Mouse (Mus musculus): ENCODE measurements around the gene Scnn1a. TPM values are rescaled to one million over a fixed set of nuclear protein-coding genes. Genes with fewer than 3 reads are reported as not detected.
A peak's percentile ranks its signal among the peaks of the same experiment; 100 is the strongest.
"Not testable (repeated sequence)": the region's sequence is repeated elsewhere in the genome, so short reads cannot be mapped to it uniquely, and the experiment has no call there.

Scnn1a gene
- total RNA-seq, 1 experiment from 2014 or later: 6.4 TPM

GRCm38 (mm10) chr6:125304408-125304807 is 16.1 kb upstream of the Scnn1a start:
- not testable (repeated sequence) for ATAC-seq (replicated peaks; ENCODE audit: insufficient number of reproducible peaks, low FRiP score, low TSS enrichment, poor library complexity, severe bottlenecking)

GRCm38 (mm10) chr6:125305465-125305864 is 15.0 kb upstream of the Scnn1a start:
- no peak for ATAC-seq (replicated peaks; ENCODE audit: insufficient number of reproducible peaks, low FRiP score, low TSS enrichment, poor library complexity, severe bottlenecking)

GRCm38 (mm10) chr6:125307091-125307490 is 13.4 kb upstream of the Scnn1a start:
- ATAC-seq (replicated peaks; ENCODE audit: insufficient number of reproducible peaks, low FRiP score, low TSS enrichment, poor library complexity, severe bottlenecking): no peak

- ATAC-seq (replicated peaks; ENCODE audit: insufficient number of reproducible peaks, low FRiP score, low TSS enrichment, poor library complexity, severe bottlenecking): no peak
Measured at GRCm38 (mm10) chr6:125308921-125309320, 11.5 kb upstream of the Scnn1a start.

- ATAC-seq (replicated peaks; ENCODE audit: insufficient number of reproducible peaks, low FRiP score, low TSS enrichment, poor library complexity, severe bottlenecking): no peak
Measured at GRCm38 (mm10) chr6:125309406-125309805, 11.1 kb upstream of the Scnn1a start.

GRCm38 (mm10) chr6:125312171-125312570 is 8.3 kb upstream of the Scnn1a start:
- ATAC-seq (replicated peaks; ENCODE audit: insufficient number of reproducible peaks, low FRiP score, low TSS enrichment, poor library complexity, severe bottlenecking): no peak

- ATAC-seq (replicated peaks; ENCODE audit: insufficient number of reproducible peaks, low FRiP score, low TSS enrichment, poor library complexity, severe bottlenecking): no peak
Measured at GRCm38 (mm10) chr6:125312581-125313355, 7.7 kb upstream of the Scnn1a start.

GRCm38 (mm10) chr6:125313546-125314230 is 6.8 kb upstream of the Scnn1a start, which contains the start of gene Ltbr:
Gene Ltbr (minus strand): TSS chr6:125313885.
- ATAC-seq (replicated peaks; ENCODE audit: insufficient number of reproducible peaks, low FRiP score, low TSS enrichment, poor library complexity, severe bottlenecking): peak; percentile 76

- ATAC-seq (replicated peaks; ENCODE audit: insufficient number of reproducible peaks, low FRiP score, low TSS enrichment, poor library complexity, severe bottlenecking): 0 out of 2 replicates have a peak, but pooled peaks have one; percentile 1
Measured at GRCm38 (mm10) chr6:125314231-125314563, 6.3 kb upstream of the Scnn1a start.

GRCm38 (mm10) chr6:125314746-125315145 is 5.7 kb upstream of the Scnn1a start:
- ATAC-seq (replicated peaks; ENCODE audit: insufficient number of reproducible peaks, low FRiP score, low TSS enrichment, poor library complexity, severe bottlenecking): no peak

- ATAC-seq (replicated peaks; ENCODE audit: insufficient number of reproducible peaks, low FRiP score, low TSS enrichment, poor library complexity, severe bottlenecking): no peak
Measured at GRCm38 (mm10) chr6:125317077-125317476, 3.4 kb upstream of the Scnn1a start.

- no peak for ATAC-seq (replicated peaks; ENCODE audit: insufficient number of reproducible peaks, low FRiP score, low TSS enrichment, poor library complexity, severe bottlenecking)
Measured at GRCm38 (mm10) chr6:125318981-125319918, 1.2 kb upstream of the Scnn1a start.

- ATAC-seq (replicated peaks; ENCODE audit: insufficient number of reproducible peaks, low FRiP score, low TSS enrichment, poor library complexity, severe bottlenecking): no peak
Measured at GRCm38 (mm10) chr6:125319919-125320296, 551 bp upstream of the Scnn1a start.

- no peak for ATAC-seq (replicated peaks; ENCODE audit: insufficient number of reproducible peaks, low FRiP score, low TSS enrichment, poor library complexity, severe bottlenecking)
Measured at GRCm38 (mm10) chr6:125321114-125321855, 826 bp downstream of the Scnn1a start.

GRCm38 (mm10) chr6:125322794-125323193 is 2.3 kb downstream of the Scnn1a start:
- ATAC-seq (replicated peaks; ENCODE audit: insufficient number of reproducible peaks, low FRiP score, low TSS enrichment, poor library complexity, severe bottlenecking): no peak

- ATAC-seq (replicated peaks; ENCODE audit: insufficient number of reproducible peaks, low FRiP score, low TSS enrichment, poor library complexity, severe bottlenecking): no peak
Measured at GRCm38 (mm10) chr6:125323547-125323946, 3.1 kb downstream of the Scnn1a start.

- no peak for ATAC-seq (replicated peaks; ENCODE audit: insufficient number of reproducible peaks, low FRiP score, low TSS enrichment, poor library complexity, severe bottlenecking)
Measured at GRCm38 (mm10) chr6:125325337-125325736, 4.9 kb downstream of the Scnn1a start.

GRCm38 (mm10) chr6:125328243-125328642 is 7.8 kb downstream of the Scnn1a start:
- ATAC-seq (replicated peaks; ENCODE audit: insufficient number of reproducible peaks, low FRiP score, low TSS enrichment, poor library complexity, severe bottlenecking): peak; percentile 60

Data from monocyte, adult 5-6 weeks (primary cell).